ENCODE assay signal across 9 mouse cellular contexts in genomic region chr10:125764402-125765102, GRCm38 (mm10).
DNase-seq lines count a peak whose midpoint lies in the region; ATAC-seq and TF ChIP-seq lines count a peak whose summit lies in the region.
"Had no signal": no experiment of that assay in that cellular context is flagged by ENCODE, and none has a peak within 500 bp of the region (broad histone marks: within the 10 kb centered on the region; RNA-seq: fewer than 3 reads in every experiment).

No protein-coding gene starts in this region.

- H3K36me3 ChIP-seq in E14TG2a.4 (ENCODE audit: insufficient read depth, low read length): no peaks in the 10 kb centered on the region
- H3K36me3 ChIP-seq in kidney, embryonic 15.5 days: no peaks in the 10 kb centered on the region
- H3K36me3 ChIP-seq: hindbrain, embryonic 15.5 days had no signal

- H3K9me3 ChIP-seq in E14TG2a.4 (ENCODE audit: low read length): peaks cover 10% of the 10 kb centered on the region
- 0 out of 2 replicates have a peak, but pooled peaks cover 6% of the 10 kb centered on the region for H3K9me3 ChIP-seq in kidney, embryonic 15.5 days (replicated peaks)
- H3K9me3 ChIP-seq: hindbrain, embryonic 15.5 days had no signal

- H3K27ac ChIP-seq in kidney, embryonic 15.5 days: no peak overlapping the region
- H3K27ac ChIP-seq: hindbrain, embryonic 15.5 days had no signal

- peak; percentile 80 for TF ChIP-seq CTCF in E14TG2a.4 (conservative IDR thresholded peaks at IDR 0.05; ENCODE audit: low read length)

- ATAC-seq in common myeloid progenitor, adult 5-6 weeks (replicated peaks; ENCODE audit: low read depth, poor library complexity, severe bottlenecking): peak; percentile 97
- 0 out of 2 replicates have a peak, but pooled peaks have one; percentile 29 for ATAC-seq in kidney, embryonic 15.5 days (replicated peaks; ENCODE audit: low FRiP score)

- H3K4me3 ChIP-seq in E14TG2a.4 (replicated peaks; ENCODE audit: low read length): no peak overlapping the region
- no peak overlapping the region for H3K4me3 ChIP-seq in kidney, embryonic 15.5 days (replicated peaks)
- H3K4me3 ChIP-seq: hindbrain, embryonic 15.5 days had no signal

- no peaks in the 10 kb centered on the region for H3K4me1 ChIP-seq in E14TG2a.4 (replicated peaks; ENCODE audit: low read depth, low read length)
- H3K4me1 ChIP-seq in kidney, embryonic 15.5 days: no peaks in the 10 kb centered on the region
- H3K4me1 ChIP-seq: hindbrain, embryonic 15.5 days had no signal

- no peaks in the 10 kb centered on the region for H3K27me3 ChIP-seq in E14TG2a.4 (ENCODE audit: insufficient read depth, low read length)
- H3K27me3 ChIP-seq in kidney, embryonic 15.5 days: no peaks in the 10 kb centered on the region
- H3K27me3 ChIP-seq: hindbrain, embryonic 15.5 days had no signal

- H3K9ac ChIP-seq in kidney, embryonic 15.5 days: no peak overlapping the region
- H3K9ac ChIP-seq: hindbrain, embryonic 15.5 days had no signal

- DNase-seq in heart, adult 11 months: peak; percentile 81
- DNase-seq in heart, adult 8-10 months (ENCODE audit: low spot score): no peak
- DNase-seq in lung, postnatal 10 days: peak; percentile 80
- no peak for DNase-seq in frontal cortex, postnatal 14 days (ENCODE audit: low spot score in 2 of 2)
- DNase-seq in gastrocnemius, adult 8-10 months (ENCODE audit: low spot score in 2 of 2): no peak

- 64% methylated on average over 10 of the region's 10 CpGs for WGBS in kidney, embryonic 15.5 days

- no peak overlapping the region for H3K4me2 ChIP-seq in kidney, embryonic 15.5 days
- H3K4me2 ChIP-seq: hindbrain, embryonic 15.5 days had no signal

Comparison
In these comparisons a context has a peak if more than half of its experiments do, and no peak if none do; other contexts are left out.
1. DNase-seq: peak in heart, adult 11 months (single experiment) and lung, postnatal 10 days (single experiment); none in heart, adult 8-10 months (single experiment), frontal cortex, postnatal 14 days (0 of 2) and gastrocnemius, adult 8-10 months (0 of 2).